Mouse (Mus musculus) bone marrow, adult 2 months (tissue): Measurements from ENCODE around the gene Plin5.

ENCODE experiments used
- CTCF ChIP-seq: fragments of 200-500 bp; IDR thresholded peaks from 2 replicates; pipeline ENCODE4 v1.5.1; 2011; ENCODE audit warnings: low read length, control low read depth; ENCODE audit not compliant: control insufficient read depth, insufficient read depth
- POLR2A ChIP-seq: fragments of 200-500 bp; IDR thresholded peaks from 2 replicates; pipeline ENCODE4 v1.6.1; 2011; ENCODE audit warnings: low read depth, mild to moderate bottlenecking, control low read depth, low read length, borderline replicate concordance; ENCODE audit not compliant: control insufficient read depth

GRCm38 (mm10) chr17:56080781-56081585 lies 36.4 kb downstream of the Plin5 start:
- TF ChIP-seq POLR2A, result no peak
- TF ChIP-seq CTCF, result no peak
